Mouse (Mus musculus) hindlimb bud, embryonic 11.5 days (tissue): ENCODE data around the gene Tmem175.
"Not testable (repeated sequence)": the region's sequence is repeated elsewhere in the genome, so short reads cannot be mapped to it uniquely, and the experiment has no call there.

Experiments used
- DNase-seq: peaks from one replicate; pipeline ENCODE4 v3.0.0-alpha.2; 2012; ENCODE audit warnings: low read depth, low spot score; ENCODE audit errors: extremely low spot score

Tmem175 gene

DNA sequence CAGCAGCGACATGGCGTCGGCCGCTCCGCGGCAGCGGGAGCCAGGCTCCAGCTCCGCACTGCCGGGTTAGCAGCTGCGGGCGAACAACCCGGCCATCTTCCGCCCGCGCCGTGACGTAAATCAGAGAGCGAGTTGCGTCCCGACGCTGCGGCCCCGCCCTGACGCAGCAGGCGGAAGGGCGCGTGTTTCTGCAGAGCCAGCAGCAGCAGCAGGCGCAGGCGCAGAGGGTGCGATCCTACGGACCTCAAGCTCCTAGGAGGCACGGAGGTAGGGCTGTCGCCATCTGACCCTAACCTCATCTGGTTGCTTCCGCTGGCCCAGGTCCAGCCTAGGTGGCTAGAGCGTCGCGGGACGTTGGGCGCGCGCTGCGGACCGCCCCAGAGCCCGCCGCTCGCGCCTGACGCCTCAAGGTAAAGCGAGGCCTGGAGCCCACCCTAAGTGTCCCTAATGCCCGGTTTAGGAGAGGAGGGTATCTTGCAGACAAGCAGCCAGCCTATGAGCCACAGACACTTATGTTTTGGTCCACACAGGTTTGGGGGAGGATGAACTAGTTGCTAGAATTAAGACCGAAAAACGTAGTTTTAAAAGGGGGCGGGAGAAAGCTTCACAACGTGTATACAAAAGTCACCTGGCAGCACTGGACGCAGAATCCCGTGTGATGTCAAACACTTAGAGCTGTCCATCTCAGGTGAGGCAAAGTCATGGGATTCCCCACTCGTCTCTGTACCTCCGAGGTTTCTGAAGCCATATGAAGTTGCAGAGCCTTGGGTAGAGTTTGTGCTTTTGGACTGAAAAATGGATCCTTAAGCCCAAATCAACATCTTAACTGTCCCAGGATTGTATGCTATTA, at the start of gene Tmem175, which contains the start of gene Gak:
Gene Tmem175, plus strand, starts transcription at position 137 of the 850 bp plus-strand sequence.
Gene Gak, minus strand, starts transcription at position 122 of the 850 bp plus-strand sequence.
- DNase-seq, result peak; percentile 77

DNA sequence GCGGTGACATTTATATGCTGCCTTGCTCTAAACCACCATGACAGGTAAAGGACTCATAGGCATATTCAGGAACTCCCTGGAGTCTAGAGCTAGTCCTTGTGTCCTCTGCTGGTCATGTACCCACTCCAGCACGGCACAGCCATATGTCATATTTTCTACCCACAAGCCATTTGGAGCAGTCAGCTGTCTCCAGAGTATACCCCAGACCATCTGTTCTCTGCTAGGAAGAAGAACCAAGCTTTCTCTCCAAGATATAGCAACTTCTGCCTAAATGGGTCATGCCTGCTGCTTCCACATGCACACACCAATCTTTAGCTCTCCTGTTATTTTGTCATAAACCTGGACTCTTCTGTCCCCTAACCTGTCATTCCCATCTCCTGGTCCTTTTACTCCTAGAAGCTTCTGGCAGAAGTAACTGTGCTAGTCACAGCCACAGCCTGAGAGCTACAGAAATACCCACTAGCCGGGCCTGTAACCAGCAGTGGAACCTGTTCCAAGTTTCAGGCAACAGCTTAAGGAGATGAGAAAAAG, 48.1 kb upstream of the Tmem175 start:
- no peak for DNase-seq

DNA sequence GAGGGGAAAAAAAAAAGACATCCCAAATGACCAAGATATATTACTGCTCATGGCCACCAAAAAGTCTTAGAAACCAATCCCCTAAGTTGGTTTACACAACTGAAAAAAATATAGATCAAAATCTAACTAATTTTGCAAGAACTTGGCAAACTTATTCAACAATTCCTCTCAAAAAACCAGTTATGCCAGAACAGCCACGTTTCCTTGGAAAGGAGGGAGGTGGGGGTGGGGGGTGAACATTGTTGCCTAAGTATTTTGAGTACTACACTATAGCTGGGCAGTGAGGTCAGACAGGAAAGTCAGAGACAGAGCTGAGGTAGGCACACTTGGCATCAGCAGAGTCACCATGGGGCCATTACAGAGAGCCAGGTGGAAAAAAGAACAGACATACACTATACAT, 29.6 kb upstream of the Tmem175 start:
- DNase-seq, result no peak

DNA sequence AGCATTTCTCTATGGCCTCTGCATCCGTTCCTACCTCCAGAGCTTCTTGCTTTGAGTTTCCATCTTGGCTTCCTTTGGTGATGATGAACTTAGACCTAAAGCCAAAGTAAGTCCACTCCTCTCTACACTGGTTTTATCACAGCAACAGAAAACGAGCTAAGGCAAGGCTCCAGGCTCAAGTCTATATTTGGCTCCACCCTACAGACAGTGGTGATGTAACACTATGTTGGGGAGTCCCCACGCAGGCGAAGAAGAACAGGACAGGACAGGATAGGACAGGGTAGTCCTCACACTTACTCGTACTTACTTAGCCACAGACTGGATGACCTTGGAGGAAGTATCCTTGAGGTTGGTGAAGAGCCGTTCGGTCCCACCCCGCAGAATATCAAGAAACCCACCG, 27.0 kb upstream of the Tmem175 start:
- DNase-seq, result no peak

DNA sequence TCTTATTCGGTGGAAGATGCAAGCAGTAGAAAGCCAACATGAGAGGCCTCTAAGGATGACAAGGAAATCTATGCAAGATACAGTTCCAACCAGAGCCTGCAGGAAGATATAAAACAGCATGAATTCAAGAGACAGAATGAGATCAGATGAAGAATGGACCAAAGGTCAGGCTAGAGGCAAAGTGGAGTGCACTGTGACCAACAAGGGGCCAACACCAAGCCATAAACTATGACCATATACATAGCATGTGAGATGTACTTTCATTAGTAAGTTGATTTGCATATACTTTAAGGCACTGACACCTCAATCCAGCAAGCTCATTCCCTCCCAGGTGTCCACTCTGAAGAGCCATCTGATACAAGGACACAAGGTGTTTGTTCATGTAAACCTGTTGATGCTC, 19.1 kb upstream of the Tmem175 start:
- no peak for DNase-seq

DNA sequence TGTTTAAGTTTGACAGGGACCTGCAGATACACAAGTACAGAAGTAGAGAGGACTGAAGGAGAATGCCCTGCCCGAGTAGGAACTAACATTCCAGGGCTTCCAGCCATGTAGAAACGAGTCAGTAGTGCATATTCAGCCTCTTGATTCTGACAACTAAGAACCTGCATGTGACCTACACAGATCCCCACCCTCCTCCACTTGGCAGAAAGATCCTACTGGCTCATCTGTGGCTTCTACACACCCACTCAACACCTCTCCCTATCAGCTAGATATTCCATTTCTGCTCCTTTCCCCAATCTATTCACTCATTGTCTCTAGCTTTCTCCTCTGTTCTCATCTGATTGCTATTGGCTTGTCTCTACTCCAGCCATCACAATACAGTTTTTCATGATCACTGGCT, 7.7 kb upstream of the Tmem175 start:
- no peak for DNase-seq

DNA sequence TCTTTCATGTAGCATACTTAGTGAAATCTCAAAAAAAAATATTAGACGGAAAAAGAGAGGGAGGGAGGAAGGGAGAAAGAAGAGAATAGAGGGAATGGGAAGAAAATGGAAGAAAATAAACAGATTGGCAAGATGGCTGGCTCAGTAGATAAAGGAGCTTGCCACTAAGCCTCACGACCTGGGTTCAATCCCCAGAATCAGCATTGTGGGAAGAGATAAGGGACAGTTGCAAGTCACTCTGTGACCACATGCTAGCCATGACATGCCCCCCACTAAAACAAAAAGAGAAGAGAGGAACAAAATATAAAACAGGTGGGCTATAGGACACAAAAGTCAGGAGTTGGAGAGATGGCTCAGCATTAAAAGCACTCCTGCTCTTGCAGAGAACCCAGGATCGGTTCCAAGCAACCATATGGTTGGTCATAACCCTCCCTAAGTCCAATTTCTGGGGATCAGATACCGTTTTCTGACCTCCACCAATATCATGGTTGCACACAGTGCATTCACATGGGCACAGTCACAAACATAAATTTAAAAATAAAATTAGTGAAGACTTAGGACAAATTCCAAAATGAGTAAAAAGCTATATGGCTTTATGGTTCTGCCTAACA, 3.4 kb upstream of the Tmem175 start:
- DNase-seq, result no peak

DNA sequence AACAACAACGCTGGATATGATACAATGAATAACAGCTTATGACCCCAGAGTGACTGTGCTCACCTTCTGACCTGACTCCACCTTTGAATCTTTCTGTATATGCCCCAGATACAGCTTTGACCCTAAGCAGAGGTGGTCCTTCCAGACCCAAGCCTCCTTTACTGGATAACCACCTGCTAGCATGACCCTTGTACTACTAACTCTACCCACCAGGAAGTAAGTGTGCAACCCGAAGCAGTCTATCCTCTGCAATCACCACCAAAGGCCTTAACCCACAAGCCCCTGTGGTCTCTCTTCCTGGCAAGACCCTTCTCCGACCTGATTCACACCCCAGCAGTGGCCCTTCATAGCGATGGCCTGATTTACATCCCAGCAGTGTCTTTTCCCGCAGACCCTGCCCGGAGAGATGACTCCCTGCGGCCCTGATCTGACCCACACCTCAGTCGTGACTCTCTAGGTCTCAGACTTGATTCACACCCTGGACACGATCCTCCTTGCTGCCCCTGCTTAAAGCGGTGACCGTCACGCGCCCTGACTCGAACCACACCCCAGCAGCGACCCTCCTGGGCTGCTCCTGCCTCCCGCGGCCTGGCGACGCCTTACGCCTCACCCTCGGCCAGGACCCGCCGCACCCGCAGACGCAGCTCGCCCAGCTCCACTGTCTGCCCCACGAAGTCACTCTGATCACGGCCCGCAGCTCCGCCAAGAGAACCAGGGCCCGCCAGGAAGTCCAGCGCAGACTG, 508 bp upstream of the Tmem175 start:
- DNase-seq, result no peak

DNA sequence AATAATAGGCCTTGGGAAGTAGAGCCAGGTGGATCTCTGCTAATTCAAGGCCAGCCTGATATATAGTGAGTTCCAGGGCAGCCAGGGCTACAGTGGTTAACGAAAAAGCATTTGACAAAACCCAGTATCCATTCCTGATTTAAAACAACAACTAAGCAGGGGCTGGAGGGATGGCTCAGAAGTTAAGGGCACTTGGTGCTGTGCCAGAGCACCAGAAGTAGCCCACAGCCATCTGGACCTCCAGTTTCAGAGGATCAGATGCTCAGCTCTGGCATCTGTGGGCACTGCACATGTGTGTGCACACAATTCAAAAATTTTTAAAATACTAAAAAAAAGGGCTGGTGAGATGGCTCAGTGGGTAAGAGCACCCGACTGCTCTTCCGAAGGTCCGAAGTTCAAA, 4.1 kb downstream of the Tmem175 start:
- no peak for DNase-seq

DNA sequence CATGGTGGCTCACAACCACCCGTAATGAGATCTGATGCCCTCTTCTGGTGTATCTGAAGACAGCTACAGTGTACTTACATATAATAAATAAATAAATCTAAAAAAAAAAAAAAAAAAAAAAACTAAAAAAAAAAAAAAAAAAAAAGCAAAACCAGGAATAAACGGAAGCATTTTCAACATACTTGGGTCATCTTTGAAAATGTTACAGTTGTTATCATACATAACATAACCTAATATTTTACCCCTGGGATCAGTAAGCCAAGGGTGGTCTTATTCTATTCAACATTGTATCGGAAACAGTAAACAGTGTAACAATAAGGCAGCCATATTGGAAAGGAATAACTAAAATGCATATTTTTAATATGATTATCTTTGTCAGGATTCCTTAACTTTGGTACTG, 4.5 kb downstream of the Tmem175 start:
- DNase-seq, result not testable (repeated sequence)

DNA sequence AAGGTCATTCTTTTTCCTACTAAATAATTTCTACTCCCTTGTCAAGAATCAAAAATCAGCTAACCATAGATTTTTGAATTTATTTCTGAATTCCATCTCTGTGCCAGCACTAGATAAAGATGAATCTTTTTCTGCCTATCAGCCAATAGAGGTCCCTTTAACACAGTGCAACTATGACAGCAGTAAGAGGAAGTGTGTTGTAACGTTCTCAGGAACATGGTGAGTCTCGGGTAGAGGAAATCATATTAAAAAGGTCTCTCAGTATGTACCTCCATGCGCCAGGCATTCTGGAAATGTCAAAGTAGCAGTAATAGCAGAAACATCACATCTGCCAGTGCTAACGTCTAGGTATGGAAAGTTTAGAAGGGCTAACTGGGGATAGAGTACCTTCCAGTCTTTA, 6.6 kb downstream of the Tmem175 start:
- no peak for DNase-seq

DNA sequence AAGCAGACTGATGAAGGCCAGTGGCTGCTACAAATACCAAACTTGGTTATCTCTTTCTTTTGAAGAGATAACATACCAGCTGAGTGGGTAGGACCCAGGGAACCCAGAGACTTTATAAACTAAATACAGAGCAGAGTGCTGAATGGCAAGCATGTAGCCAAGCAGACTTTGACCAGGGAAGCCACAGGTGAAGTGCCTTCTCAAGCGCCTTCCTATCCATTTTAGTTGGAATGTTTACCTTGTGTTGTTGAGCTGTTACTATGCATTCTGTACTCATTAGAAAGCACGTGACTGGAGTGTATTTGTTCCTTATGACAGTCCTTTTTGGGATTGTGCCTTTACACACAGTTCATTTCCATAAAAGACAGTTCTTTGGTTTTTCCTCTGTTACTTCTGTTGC, 14.1 kb downstream of the Tmem175 start:
- DNase-seq, result no peak

DNA sequence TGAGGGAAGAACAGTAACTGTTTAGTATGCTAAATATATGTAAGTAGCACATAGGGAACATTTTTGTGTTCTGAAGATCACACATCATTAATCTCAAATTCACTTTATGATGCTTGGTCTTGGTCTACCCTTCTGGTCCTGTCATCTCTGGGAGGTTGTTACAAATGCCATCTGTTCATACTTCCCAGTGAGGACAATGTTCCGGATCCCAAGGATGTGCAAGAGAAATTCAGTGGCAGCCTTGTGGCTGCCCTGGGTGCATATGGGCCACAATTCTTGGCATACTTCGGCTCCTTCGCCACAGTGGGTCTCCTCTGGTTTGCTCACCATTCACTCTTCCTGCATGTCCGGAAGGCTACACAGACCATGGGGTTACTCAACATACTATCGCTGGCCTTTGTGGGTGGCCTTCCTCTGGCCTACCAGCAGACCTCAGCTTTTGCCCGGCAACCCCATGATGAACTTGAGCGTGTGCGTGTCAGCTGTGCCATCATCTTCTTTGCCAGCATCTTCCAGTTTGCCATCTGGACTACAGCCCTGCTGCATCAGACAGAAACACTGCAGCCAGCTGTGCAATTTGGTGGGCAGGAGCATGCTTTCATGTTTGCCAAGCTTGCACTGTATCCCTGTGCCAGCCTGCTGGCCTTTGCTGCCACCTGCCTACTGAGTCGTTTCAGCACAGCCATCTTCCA, 16.2 kb downstream of the Tmem175 start:
- no peak for DNase-seq

DNA sequence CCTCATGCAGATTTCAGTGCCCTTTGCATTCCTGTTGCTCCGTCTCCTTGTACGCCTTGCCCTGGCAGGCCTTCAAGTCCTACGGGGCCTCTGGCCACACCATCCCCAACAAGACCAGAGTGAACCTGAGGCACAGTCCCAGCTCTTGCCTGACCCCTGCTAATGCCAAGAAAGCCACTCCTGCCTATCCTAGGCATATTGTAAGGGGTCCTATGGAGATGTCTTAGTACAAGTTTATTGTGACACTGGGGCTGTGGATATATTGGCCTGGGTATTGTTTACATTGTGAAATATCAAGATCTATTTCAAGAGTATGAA, 16.7 kb downstream of the Tmem175 start:
- DNase-seq, result no peak

DNA sequence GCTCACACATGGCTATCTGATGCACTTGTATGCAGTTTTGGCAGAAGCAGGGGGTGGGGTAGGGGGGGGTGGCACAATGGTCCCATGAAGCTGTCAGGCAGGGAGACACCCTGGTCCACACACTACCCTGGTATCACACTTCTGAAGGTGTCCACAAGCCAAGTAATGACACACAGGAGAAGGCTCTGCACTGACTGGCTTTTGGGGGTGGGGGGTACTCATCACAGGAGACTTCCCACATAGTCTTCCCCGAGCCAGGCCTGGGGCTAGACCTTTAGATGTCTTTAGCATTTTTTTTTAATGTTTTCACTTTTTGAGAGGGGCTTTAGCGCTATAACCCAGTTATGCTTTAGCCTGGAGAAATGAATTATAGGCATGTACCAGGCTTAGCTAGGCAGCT, 17.7 kb downstream of the Tmem175 start:
- no peak for DNase-seq

DNA sequence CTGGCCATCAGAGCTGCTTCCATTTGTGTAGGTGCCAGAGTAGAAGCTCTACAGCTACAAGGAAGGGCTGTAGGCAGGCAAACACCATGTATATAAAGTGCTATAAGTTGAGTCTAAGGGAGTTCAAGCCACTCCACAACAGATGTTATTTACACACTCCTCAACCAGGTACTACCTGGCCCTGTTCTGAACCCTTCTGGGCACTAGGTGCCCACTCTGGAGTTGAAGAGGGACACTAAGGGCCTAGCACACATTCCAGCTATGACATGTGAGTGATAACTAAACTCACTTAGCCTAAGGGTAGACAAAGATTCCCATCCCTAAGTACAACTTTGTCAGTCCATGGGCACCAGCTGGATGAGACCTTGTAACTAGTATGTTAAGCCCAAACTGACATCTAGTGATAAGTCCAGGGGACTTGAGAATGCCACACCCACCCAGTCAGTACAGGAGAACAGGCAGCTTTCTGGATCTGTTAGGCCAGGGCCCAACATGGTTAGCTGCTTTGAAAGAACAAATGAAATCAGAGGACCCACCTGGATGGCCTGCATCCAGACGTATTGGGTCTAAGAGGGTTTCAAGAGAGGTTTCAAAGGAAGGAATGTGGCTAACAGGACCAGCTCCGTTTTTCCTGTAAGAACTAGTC, 18.4 kb downstream of the Tmem175 start:
- no peak for DNase-seq

DNA sequence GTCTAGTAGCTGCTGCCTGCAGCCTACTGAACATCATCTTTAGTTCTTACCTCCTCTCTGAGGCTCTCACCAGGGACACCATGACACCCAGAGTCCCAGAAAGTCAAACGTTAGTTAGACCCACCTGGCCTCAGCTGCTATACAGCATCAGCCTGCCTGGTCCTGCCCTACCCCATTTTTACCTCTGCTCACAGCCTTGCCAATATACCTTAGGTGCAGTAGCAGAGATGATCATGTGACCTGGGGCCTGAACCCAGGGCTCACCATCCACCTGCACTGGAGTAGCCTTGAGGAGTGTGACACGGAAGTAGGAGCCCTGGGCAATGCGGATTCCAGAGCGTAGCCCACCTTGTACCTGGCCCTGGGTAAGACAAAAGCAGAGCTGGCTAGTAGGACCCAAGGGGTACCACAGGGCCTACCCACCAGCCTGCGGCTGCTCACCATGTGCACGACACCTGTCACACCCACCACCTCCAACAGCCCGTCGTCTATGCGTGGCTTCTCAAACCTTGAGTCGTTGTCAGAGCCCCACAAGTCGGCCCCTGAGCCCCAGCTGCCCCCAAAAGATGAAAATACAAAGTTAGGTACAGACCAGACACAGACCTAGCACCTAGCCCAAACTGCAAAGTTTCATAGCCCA, 19.5 kb downstream of the Tmem175 start:
- DNase-seq, result no peak

DNA sequence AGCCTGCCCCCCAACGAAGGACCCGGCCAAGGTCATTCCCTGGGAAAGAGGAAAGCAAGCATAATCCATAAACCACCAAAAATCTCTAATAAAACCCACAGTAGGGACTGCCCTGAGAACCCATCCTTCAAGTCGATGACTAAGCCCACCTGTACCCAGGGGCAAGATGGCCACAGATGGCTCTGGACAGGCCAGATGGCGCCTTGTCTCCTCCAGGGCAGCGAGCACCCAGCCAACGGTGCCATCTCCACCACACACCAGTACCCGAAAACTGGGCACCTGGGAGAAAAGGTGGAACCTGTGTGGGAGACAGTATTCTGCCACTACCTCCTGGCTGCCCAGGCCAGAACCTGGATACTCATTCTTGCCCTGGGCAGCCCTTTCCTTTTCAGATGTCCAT, 20.8 kb downstream of the Tmem175 start:
- DNase-seq, result no peak

DNA sequence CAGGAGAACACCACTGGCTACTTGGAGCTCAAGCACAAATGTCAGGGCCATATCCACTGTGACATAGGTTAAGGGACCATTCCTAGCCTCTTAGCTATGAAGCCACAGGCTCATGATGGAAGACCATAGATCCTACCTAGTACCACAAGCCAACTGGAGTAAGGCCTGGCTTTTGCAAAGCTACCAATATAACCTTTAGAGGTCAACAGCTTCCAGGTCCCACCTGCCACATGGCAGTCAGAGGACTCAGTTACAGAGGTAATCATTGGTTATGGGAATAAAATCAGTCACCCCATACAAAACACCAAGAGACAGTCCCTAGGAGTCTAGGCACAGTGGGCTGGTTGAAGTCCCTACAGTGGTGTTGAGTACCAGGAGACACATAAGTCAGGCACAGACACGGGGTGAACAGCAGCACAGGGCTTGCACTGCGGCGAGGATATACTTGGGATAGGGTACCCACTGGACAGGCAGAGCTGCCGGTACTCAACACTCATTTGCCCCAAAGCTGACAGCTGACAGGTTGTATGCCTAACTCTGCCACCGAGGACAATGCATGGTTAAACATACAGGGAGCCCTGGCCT, 21.7 kb downstream of the Tmem175 start:
- no peak for DNase-seq

DNA sequence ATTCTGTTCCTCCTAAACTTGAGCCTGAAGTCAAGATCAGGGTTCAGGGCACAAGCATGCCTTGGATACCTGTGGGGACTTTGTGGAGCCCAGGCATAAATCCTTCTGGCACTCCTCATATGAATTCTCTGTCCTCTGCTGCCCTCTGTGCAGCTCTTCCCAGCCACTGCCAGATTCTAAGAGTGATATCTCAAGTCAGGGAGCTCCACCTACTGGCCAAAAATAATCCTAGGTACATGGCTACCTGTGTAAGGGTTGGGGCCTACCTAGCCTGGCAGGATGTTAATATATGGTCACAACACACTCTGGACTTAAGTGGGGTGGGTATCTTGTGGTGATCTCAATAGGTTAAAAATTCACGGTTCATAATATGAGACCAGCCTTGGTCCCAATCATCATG, 22.3 kb downstream of the Tmem175 start:
- DNase-seq, result no peak
